Mouse (Mus musculus): ENCODE measurements around the gene Gata3. TPM values are rescaled to one million over a fixed set of nuclear protein-coding genes. Genes with fewer than 3 reads are reported as not detected.

Gene Gata3
- polyA plus RNA-seq (2017; shearing (Covaris generic)): 100 to 1,000 TPM; 101 to 147 TPM

GRCm38 (mm10) chr2:9889651-9890183, at the start of gene Gata3:
Gene Gata3 (minus strand): TSS chr2:9890034.

GRCm38 (mm10) chr2:9888913-9889650, 752 bp downstream of the Gata3 start, which contains the start of gene 9230102O04Rik:
Gene 9230102O04Rik (minus strand): TSS chr2:9889540.

GRCm38 (mm10) chr2:9881051-9881591, 8.7 kb downstream of the Gata3 start, which contains the start of gene 4930412O13Rik:
Gene 4930412O13Rik (plus strand): TSS chr2:9881252.

Other genes starting within 250 kb of the Gata3 start
- gene 4930412O13Rik, start 8.8 kb downstream of the Gata3 start, polyA plus RNA-seq (2017; shearing (Covaris generic)): 1 to 10 TPM in 1 of 2 experiments, not detected in 1; 2.0 TPM
- 1 to 10 TPM; 1.3 to 3.3 TPM for gene 9230102O04Rik, start 494 bp downstream of the Gata3 start, polyA plus RNA-seq (2017; shearing (Covaris generic))
- gene Taf3, start 158.6 kb upstream of the Gata3 start, polyA plus RNA-seq (2017; shearing (Covaris generic)): 10 to 100 TPM; 15.1 to 20.9 TPM
- gene Atp5c1, start 190.5 kb upstream of the Gata3 start, polyA plus RNA-seq (2017; shearing (Covaris generic)): 100 to 1,000 TPM; 513 to 606 TPM
- gene Kin, start 190.6 kb upstream of the Gata3 start, polyA plus RNA-seq (2017; shearing (Covaris generic)): 10 to 100 TPM; 36.2 to 40.4 TPM
- gene Itih2, start 241.4 kb upstream of the Gata3 start, polyA plus RNA-seq (2017; shearing (Covaris generic)): not detected